Mouse (Mus musculus) retina, postnatal 7 days (tissue): ENCODE data around the gene C5ar2.
"Not testable (repeated sequence)": the region's sequence is repeated elsewhere in the genome, so short reads cannot be mapped to it uniquely, and the experiment has no call there.

Experiments
- DNase-seq: peaks from one replicate; pipeline ENCODE4 v3.0.0-alpha.2; 2012; ENCODE audit warnings: low read depth, low spot score

The C5ar2 gene

GRCm38 (mm10) chr7:16244067-16244466 lies at the start of gene C5ar2:
TSS of gene C5ar2 (minus strand) at chr7:16244154.
- no peak for DNase-seq

GRCm38 (mm10) chr7:16287791-16288190 lies 43.8 kb upstream of the C5ar2 start:
- DNase-seq: no peak

GRCm38 (mm10) chr7:16287016-16287415 lies 43.1 kb upstream of the C5ar2 start:
- no peak for DNase-seq

GRCm38 (mm10) chr7:16286026-16286961 lies 42.3 kb upstream of the C5ar2 start, which contains the start of gene Ccdc9:
TSS of gene Ccdc9 (minus strand) at chr7:16286795.
- peak; percentile 96 for DNase-seq

DNA sequence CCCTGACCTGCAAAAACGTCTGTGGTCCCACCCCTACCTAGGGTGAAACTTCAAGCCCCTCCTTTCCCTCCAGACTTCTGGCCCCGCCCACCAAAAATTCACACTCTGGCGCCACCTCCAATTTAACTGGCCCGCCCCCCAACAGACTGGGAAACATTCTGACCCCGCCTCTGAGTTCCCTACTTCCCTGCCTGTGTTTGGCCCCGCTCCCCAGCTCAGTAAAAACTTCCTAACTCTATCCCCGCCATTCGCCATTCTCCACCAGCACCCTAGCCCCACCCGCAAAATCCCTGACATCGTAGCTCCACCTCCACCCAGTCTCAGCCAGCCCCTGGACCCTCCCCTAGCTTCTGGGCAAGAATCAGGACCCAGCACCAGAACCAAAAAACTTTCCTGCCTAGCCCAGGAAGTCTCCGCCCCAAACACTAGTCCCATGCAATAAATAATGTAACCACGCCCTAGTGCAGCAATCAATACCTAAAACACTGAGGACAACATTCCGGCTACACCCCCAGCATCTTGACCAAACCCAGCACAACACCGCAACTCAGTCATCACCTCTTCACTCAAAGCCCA lies 41.6 kb upstream of the C5ar2 start:
- no peak for DNase-seq

- no peak for DNase-seq
Measured at GRCm38 (mm10) chr7:16284904-16285303, 41.0 kb upstream of the C5ar2 start.

- DNase-seq: no peak
Measured at GRCm38 (mm10) chr7:16284001-16284400, 40.0 kb upstream of the C5ar2 start.

- DNase-seq: no peak
Measured at GRCm38 (mm10) chr7:16282334-16282733, 38.4 kb upstream of the C5ar2 start.

DNA sequence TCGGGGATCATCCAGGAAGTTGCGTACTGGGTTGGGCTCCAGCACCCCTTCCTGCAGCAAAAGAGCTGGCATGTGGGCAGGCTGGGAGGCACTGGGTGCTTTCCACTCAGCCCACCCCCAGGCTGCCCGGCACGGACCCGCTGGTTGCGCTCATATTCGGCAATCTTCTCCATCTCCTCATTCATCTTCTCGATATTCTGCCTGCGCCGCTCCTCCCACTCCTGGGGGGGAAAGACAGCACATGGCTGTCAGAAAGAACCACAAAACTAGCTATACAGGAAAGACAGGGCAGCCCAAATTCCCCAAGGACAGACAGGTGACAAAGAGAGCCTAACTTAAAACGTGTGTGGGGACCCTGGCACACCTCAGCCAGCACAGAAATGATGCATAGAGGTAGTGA lies 36.8 kb upstream of the C5ar2 start:
- no peak for DNase-seq

- DNase-seq: no peak
Measured at GRCm38 (mm10) chr7:16274922-16275890, 31.3 kb upstream of the C5ar2 start.

GRCm38 (mm10) chr7:16273766-16274140 lies 29.8 kb upstream of the C5ar2 start:
- DNase-seq: peak; percentile 46

- DNase-seq: peak; percentile 72
Measured at GRCm38 (mm10) chr7:16273081-16273765, 29.3 kb upstream of the C5ar2 start, which contains the start of gene Inafm1. TSS of gene Inafm1 (minus strand) at chr7:16273617.

- peak; percentile 52 for DNase-seq
Measured at GRCm38 (mm10) chr7:16272681-16273080, 28.7 kb upstream of the C5ar2 start.

GRCm38 (mm10) chr7:16271139-16271538 lies 27.2 kb upstream of the C5ar2 start:
- no peak for DNase-seq

DNA sequence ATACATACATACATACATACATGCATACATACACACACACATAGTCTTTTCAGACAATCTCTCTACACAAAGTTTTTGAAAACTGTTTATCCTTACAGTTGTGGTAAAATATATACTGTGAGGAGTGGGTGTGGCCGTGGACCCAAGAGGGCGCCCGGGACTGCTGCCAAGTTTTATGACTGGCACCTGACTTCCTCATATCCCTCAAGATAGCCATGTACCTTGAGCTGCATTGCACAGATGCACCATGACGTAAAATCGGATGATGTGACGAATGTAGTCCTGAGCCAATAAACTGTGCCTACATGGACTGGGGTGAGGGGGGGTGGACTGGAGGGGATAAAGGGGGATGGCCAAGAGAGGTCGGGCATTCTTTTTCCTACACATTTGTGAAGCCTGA lies 22.6 kb upstream of the C5ar2 start:
- not testable (repeated sequence) for DNase-seq

DNA sequence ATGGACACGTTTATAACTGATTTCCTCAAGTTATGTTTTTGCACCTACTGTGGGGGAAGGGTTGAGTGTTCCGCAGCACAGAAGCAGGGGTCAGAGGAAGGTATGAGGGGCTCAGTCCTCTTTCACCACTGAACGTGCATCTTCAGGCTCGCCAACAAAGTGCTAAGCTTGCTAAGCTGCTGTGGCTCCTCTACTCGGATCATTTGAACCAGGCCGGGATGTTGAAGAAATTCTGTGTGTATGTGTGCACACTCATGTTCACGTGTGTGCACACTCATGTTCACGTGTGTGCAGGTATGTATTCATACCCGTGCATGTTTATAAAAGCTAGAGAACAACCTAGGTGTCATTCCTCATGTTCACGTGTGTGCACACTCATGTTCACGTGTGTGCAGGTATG lies 21.9 kb upstream of the C5ar2 start:
- no peak for DNase-seq

DNA sequence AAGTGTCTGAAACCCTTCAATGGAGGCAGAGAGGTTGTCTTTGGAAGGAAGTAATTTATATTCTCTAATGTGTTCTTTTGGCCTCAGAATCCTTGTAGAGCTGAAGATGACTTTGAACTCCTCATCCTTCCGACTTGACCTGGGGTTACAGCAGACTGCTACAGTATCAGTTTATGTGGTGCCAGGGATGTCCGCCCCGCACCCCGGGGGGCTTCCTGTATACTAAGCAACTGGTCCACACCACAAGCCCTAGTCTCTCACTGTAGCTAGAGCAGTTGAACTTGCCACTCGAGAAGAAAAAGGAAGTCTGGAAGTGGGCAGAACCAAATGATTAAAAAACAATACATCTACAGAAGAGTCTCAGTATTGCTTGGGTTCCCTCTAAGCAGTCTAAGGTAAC lies 19.9 kb upstream of the C5ar2 start:
- no peak for DNase-seq

DNA sequence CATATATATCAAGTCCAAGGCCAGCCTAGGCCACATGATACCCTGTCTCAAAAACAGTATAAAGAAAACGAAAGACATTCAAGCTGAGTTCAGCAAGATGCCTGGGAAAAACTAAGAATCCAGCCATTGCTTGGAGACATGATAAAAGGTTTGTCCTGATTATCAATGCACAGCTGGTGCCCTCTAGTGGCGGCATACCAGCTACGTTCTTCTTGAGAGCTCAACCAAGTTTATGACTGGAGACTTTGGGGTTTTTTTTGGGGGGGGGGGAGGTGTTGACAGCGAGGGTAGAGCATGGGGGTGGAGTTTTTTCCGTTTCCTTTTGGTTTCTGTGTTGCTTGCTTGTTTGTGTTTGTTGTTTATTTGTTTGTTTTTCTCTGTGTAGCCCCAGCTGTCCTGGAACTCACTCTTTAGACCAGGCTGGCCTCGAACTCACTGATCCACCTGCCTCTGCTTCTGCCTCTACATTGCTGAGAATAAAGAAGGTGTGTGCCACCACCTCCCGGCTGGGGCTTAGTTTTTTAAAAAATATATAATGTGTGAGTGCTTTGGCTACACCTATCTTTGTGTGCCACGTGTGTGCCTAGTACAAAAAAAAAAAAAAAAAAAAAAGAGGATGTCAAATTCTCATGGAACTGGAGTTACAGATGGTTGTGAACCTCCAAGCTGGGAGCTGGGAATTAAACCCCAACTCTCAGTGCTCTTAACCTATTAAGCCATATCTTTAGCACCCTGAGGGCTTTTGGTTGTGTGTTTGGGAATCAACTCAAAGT lies 19.2 kb upstream of the C5ar2 start:
- DNase-seq: peak; percentile 63

- no peak for DNase-seq
Measured at GRCm38 (mm10) chr7:16261097-16261496, 17.1 kb upstream of the C5ar2 start.

GRCm38 (mm10) chr7:16259110-16259590 lies 15.2 kb upstream of the C5ar2 start, which contains the start of gene C5ar1:
TSS of gene C5ar1 (minus strand) at chr7:16259540.
- no peak for DNase-seq
